Mouse (Mus musculus): Measurements from ENCODE around the gene Tfpi. TPM values are rescaled to one million over a fixed set of nuclear protein-coding genes. Genes with fewer than 3 reads are reported as not detected.

The Tfpi gene
- polyA plus RNA-seq (2014; fragmentation: Nextera tagmentation; extraction: Ambion mirVana): 21.8 TPM in 2 replicates

- ATAC-seq (ENCODE audit: low FRiP score) (no peak), DNase-seq (ENCODE audit: low spot score) (no peak)
- WGBS: 58% methylated on average over 4 of the region's 4 CpGs
- no peaks in the 10 kb centered on the region for H3K36me3 ChIP-seq (ENCODE audit: control insufficient read depth, insufficient read depth, low read length)
- H3K27ac ChIP-seq (ENCODE audit: low read depth, low read length): no peak within 1 kb of the TSS
- H3K4me1 ChIP-seq (replicated peaks; ENCODE audit: control insufficient read depth, insufficient read depth, low read length): no peaks in the 10 kb centered on the region; the same call in 1 of the 2 replicates
- no peak within 1 kb of the TSS for H3K9ac ChIP-seq (ENCODE audit: low read depth, low read length)
- H3K4me3 ChIP-seq (ENCODE audit: low read depth, low read length): 0 out of 2 replicates have a peak within 1 kb of the TSS, but pooled peaks have one; percentile 10
- H3K4me2 ChIP-seq (replicated peaks; ENCODE audit: low read depth, low read length): no peak within 1 kb of the TSS
- H3K9me3 ChIP-seq (ENCODE audit: control insufficient read depth, low read length): no peaks in the 10 kb centered on the region
- H3K27me3 ChIP-seq (ENCODE audit: control insufficient read depth, insufficient read depth, low read length): no peaks in the 10 kb centered on the region
Measured at GRCm38 (mm10) chr2:84476577-84476976, at the start of gene Tfpi. TSS of gene Tfpi (minus strand) at chr2:84476775.

GRCm38 (mm10) chr2:84526221-84526620 lies 49.6 kb upstream of the Tfpi start:
- Histone ChIP-seq H3K27me3 (ENCODE audit: control insufficient read depth, insufficient read depth, low read length) (no peaks in the 10 kb centered on the region), H3K4me2 (replicated peaks; ENCODE audit: low read depth, low read length) (no peak overlapping the region), H3K36me3 (ENCODE audit: control insufficient read depth, insufficient read depth, low read length) (no peaks in the 10 kb centered on the region), H3K9me3 (ENCODE audit: control insufficient read depth, low read length) (no peaks in the 10 kb centered on the region), H3K4me1 (replicated peaks; ENCODE audit: control insufficient read depth, insufficient read depth, low read length) (no peaks in the 10 kb centered on the region), H3K4me3 (ENCODE audit: low read depth, low read length) (no peak overlapping the region), H3K27ac (ENCODE audit: low read depth, low read length) (no peak overlapping the region), H3K9ac (ENCODE audit: low read depth, low read length) (no peak overlapping the region)
- ATAC-seq (ENCODE audit: low FRiP score) (no peak), DNase-seq (ENCODE audit: low spot score) (no peak)
- WGBS: 81% methylated on average over 7 of the region's 7 CpGs

GRCm38 (mm10) chr2:84525806-84526205 lies 49.2 kb upstream of the Tfpi start:
- DNase-seq (ENCODE audit: low spot score): no peak
- 75% methylated on average over 6 of the region's 6 CpGs for WGBS

GRCm38 (mm10) chr2:84525047-84525446 lies 48.5 kb upstream of the Tfpi start:
- no peak for ATAC-seq (ENCODE audit: low FRiP score)
- no peaks in the 10 kb centered on the region for H3K4me1 ChIP-seq (replicated peaks; ENCODE audit: control insufficient read depth, insufficient read depth, low read length)
- H3K4me2 ChIP-seq (replicated peaks; ENCODE audit: low read depth, low read length): no peak overlapping the region
- H3K27ac ChIP-seq (ENCODE audit: low read depth, low read length): no peak overlapping the region
- 92% methylated on average over 5 of the region's 5 CpGs for WGBS
- no peaks in the 10 kb centered on the region for H3K9me3 ChIP-seq (ENCODE audit: control insufficient read depth, low read length)
- no peak overlapping the region for H3K4me3 ChIP-seq (ENCODE audit: low read depth, low read length)
- DNase-seq (ENCODE audit: low spot score): no peak
- H3K9ac ChIP-seq (ENCODE audit: low read depth, low read length): no peak overlapping the region
- no peaks in the 10 kb centered on the region for H3K27me3 ChIP-seq (ENCODE audit: control insufficient read depth, insufficient read depth, low read length)
- H3K36me3 ChIP-seq (ENCODE audit: control insufficient read depth, insufficient read depth, low read length): no peaks in the 10 kb centered on the region

More at GRCm38 (mm10) chr2:84525806-84526205, 49.2 kb upstream of the Tfpi start:
- H3K27me3 ChIP-seq (ENCODE audit: control insufficient read depth, insufficient read depth, low read length): no peaks in the 10 kb centered on the region
- H3K27ac ChIP-seq (ENCODE audit: low read depth, low read length): no peak overlapping the region
- H3K9me3 ChIP-seq (ENCODE audit: control insufficient read depth, low read length): no peaks in the 10 kb centered on the region
- no peak overlapping the region for H3K4me3 ChIP-seq (ENCODE audit: low read depth, low read length)
- no peaks in the 10 kb centered on the region for H3K36me3 ChIP-seq (ENCODE audit: control insufficient read depth, insufficient read depth, low read length)
- no peak for ATAC-seq (ENCODE audit: low FRiP score)
- H3K9ac ChIP-seq (ENCODE audit: low read depth, low read length): no peak overlapping the region
- H3K4me2 ChIP-seq (replicated peaks; ENCODE audit: low read depth, low read length): no peak overlapping the region
- H3K4me1 ChIP-seq (replicated peaks; ENCODE audit: control insufficient read depth, insufficient read depth, low read length): no peaks in the 10 kb centered on the region

GRCm38 (mm10) chr2:84523994-84524393 lies 47.4 kb upstream of the Tfpi start:
- Histone ChIP-seq H3K27ac (ENCODE audit: low read depth, low read length) (no peak overlapping the region), H3K4me3 (ENCODE audit: low read depth, low read length) (no peak overlapping the region), H3K36me3 (ENCODE audit: control insufficient read depth, insufficient read depth, low read length) (no peaks in the 10 kb centered on the region), H3K4me1 (replicated peaks; ENCODE audit: control insufficient read depth, insufficient read depth, low read length) (no peaks in the 10 kb centered on the region), H3K9me3 (ENCODE audit: control insufficient read depth, low read length) (no peaks in the 10 kb centered on the region), H3K27me3 (ENCODE audit: control insufficient read depth, insufficient read depth, low read length) (no peaks in the 10 kb centered on the region), H3K4me2 (replicated peaks; ENCODE audit: low read depth, low read length) (no peak overlapping the region), H3K9ac (ENCODE audit: low read depth, low read length) (no peak overlapping the region)
- DNase-seq (ENCODE audit: low spot score): no peak
- WGBS: 83% methylated on average over 6 of the region's 6 CpGs
- no peak for ATAC-seq (ENCODE audit: low FRiP score)

- no peak overlapping the region for H3K4me3 ChIP-seq (ENCODE audit: low read depth, low read length)
- no peak overlapping the region for H3K27ac ChIP-seq (ENCODE audit: low read depth, low read length)
- 76% methylated on average over 6 of the region's 6 CpGs for WGBS
- ATAC-seq (ENCODE audit: low FRiP score) (no peak), DNase-seq (ENCODE audit: low spot score) (no peak)
- no peaks in the 10 kb centered on the region for H3K4me1 ChIP-seq (replicated peaks; ENCODE audit: control insufficient read depth, insufficient read depth, low read length)
- no peaks in the 10 kb centered on the region for H3K9me3 ChIP-seq (ENCODE audit: control insufficient read depth, low read length)
- H3K4me2 ChIP-seq (replicated peaks; ENCODE audit: low read depth, low read length): no peak overlapping the region
- H3K36me3 ChIP-seq (ENCODE audit: control insufficient read depth, insufficient read depth, low read length): no peaks in the 10 kb centered on the region
- H3K27me3 ChIP-seq (ENCODE audit: control insufficient read depth, insufficient read depth, low read length): no peaks in the 10 kb centered on the region
- H3K9ac ChIP-seq (ENCODE audit: low read depth, low read length): no peak overlapping the region
Measured at GRCm38 (mm10) chr2:84523103-84523865, 46.7 kb upstream of the Tfpi start.

GRCm38 (mm10) chr2:84519514-84520067 lies 43.0 kb upstream of the Tfpi start:
- Histone ChIP-seq H3K27me3 (ENCODE audit: control insufficient read depth, insufficient read depth, low read length) (no peaks in the 10 kb centered on the region), H3K9ac (ENCODE audit: low read depth, low read length) (no peak overlapping the region), H3K9me3 (ENCODE audit: control insufficient read depth, low read length) (no peaks in the 10 kb centered on the region), H3K4me2 (replicated peaks; ENCODE audit: low read depth, low read length) (no peak overlapping the region), H3K4me3 (ENCODE audit: low read depth, low read length) (no peak overlapping the region), H3K36me3 (ENCODE audit: control insufficient read depth, insufficient read depth, low read length) (no peaks in the 10 kb centered on the region), H3K27ac (ENCODE audit: low read depth, low read length) (no peak overlapping the region), H3K4me1 (replicated peaks; ENCODE audit: control insufficient read depth, insufficient read depth, low read length) (no peaks in the 10 kb centered on the region)
- WGBS: 74% methylated on average over 12 of the region's 12 CpGs
- ATAC-seq (ENCODE audit: low FRiP score) (no peak), DNase-seq (ENCODE audit: low spot score) (no peak)

- H3K9ac ChIP-seq (ENCODE audit: low read depth, low read length): no peak overlapping the region
- no peak overlapping the region for H3K4me3 ChIP-seq (ENCODE audit: low read depth, low read length)
- ATAC-seq (ENCODE audit: low FRiP score) (no peak), DNase-seq (ENCODE audit: low spot score) (no peak)
- H3K27ac ChIP-seq (ENCODE audit: low read depth, low read length): no peak overlapping the region
- H3K27me3 ChIP-seq (ENCODE audit: control insufficient read depth, insufficient read depth, low read length): no peaks in the 10 kb centered on the region
- WGBS: 69% methylated on average over 5 of the region's 5 CpGs
- no peak overlapping the region for H3K4me2 ChIP-seq (replicated peaks; ENCODE audit: low read depth, low read length)
- no peaks in the 10 kb centered on the region for H3K9me3 ChIP-seq (ENCODE audit: control insufficient read depth, low read length)
- no peaks in the 10 kb centered on the region for H3K4me1 ChIP-seq (replicated peaks; ENCODE audit: control insufficient read depth, insufficient read depth, low read length)
- no peaks in the 10 kb centered on the region for H3K36me3 ChIP-seq (ENCODE audit: control insufficient read depth, insufficient read depth, low read length)
Measured at GRCm38 (mm10) chr2:84518767-84519166, 42.2 kb upstream of the Tfpi start.

- Histone ChIP-seq H3K27me3 (ENCODE audit: control insufficient read depth, insufficient read depth, low read length) (no peaks in the 10 kb centered on the region), H3K9me3 (ENCODE audit: control insufficient read depth, low read length) (no peaks in the 10 kb centered on the region), H3K4me2 (replicated peaks; ENCODE audit: low read depth, low read length) (no peak overlapping the region), H3K4me3 (ENCODE audit: low read depth, low read length) (no peak overlapping the region), H3K4me1 (replicated peaks; ENCODE audit: control insufficient read depth, insufficient read depth, low read length) (no peaks in the 10 kb centered on the region), H3K36me3 (ENCODE audit: control insufficient read depth, insufficient read depth, low read length) (no peaks in the 10 kb centered on the region), H3K9ac (ENCODE audit: low read depth, low read length) (no peak overlapping the region), H3K27ac (ENCODE audit: low read depth, low read length) (no peak overlapping the region)
- WGBS: 88% methylated on average over 3 of the region's 3 CpGs
- DNase-seq (ENCODE audit: low spot score) (no peak), ATAC-seq (ENCODE audit: low FRiP score) (no peak)
Measured at GRCm38 (mm10) chr2:84513281-84513680, 36.7 kb upstream of the Tfpi start.

Measured in hindbrain, embryonic 11.5 days (tissue).